Mouse (Mus musculus) CH12.LX (cell line): ENCODE measurements around the gene Rrbp1. TPM values are rescaled to one million over a fixed set of nuclear protein-coding genes. Genes with fewer than 3 reads are reported as not detected.

ENCODE experiments used
- DNase-seq: peaks from one replicate; pipeline ENCODE4 v3.0.0-alpha.2; 2013; ENCODE audit errors: extremely low read depth
- H3K27ac ChIP-seq: 2 replicates; pipeline ENCODE4 v1.5.1; 2012; ENCODE audit warnings: low read depth, mild to moderate bottlenecking, control low read depth, moderate library complexity; ENCODE audit not compliant: insufficient read depth
- H3K27me3 ChIP-seq: replicated peaks from 2 replicates; pipeline ENCODE3; 2012; ENCODE audit warnings: inconsistent platforms
- H3K36me3 ChIP-seq, 2 experiments: replicated peaks in 1 of 2; 2 replicates each; pipeline versions ENCODE3 to v1.6.1; 2012; ENCODE audit warnings: inconsistent platforms in 1 of 2, low read length in 1 of 2, mild to moderate bottlenecking in 1 of 2, mixed read lengths in 1 of 2, moderate library complexity in 1 of 2; ENCODE audit not compliant: control insufficient read depth in 1 of 2, insufficient read depth in 1 of 2
- H3K4me1 ChIP-seq, 2 experiments: 2 replicates each; pipeline ENCODE4 v1.6.1; 2012; ENCODE audit warnings: inconsistent platforms in 1 of 2, moderate library complexity in 1 of 2; ENCODE audit not compliant: insufficient read depth in 2 of 2, control insufficient read depth in 1 of 2
- H3K4me2 ChIP-seq: 2 replicates; pipeline ENCODE4 v1.6.1; 2012; ENCODE audit warnings: low read depth, mild to moderate bottlenecking, control low read depth; ENCODE audit not compliant: poor library complexity, insufficient read depth, severe bottlenecking
- H3K4me3 ChIP-seq, 3 experiments: fragments of 150-350 bp in 1 of 3; sonication (generic) in 1 of 3; replicated peaks in 1 of 3; 2 replicates each; pipeline versions ENCODE3 to v1.5.1; 2011 to 2012; ENCODE audit warnings: low read depth in 2 of 3, low read length in 2 of 3, mild to moderate bottlenecking in 2 of 3, moderate library complexity in 2 of 3, control low read depth in 1 of 3, improper control_type of control experiment in 1 of 3, inconsistent platforms in 1 of 3, mixed read lengths in 1 of 3; ENCODE audit not compliant: poor library complexity in 1 of 3
- H3K79me2 ChIP-seq: replicated peaks from 2 replicates; pipeline ENCODE4 v1.6.1; 2012; ENCODE audit warnings: mild to moderate bottlenecking, moderate library complexity; ENCODE audit not compliant: control insufficient read depth, poor library complexity, insufficient read depth, severe bottlenecking; ENCODE audit errors: extremely low read depth
- H3K9ac ChIP-seq: 2 replicates; pipeline ENCODE4 v1.6.1; 2012; ENCODE audit warnings: low read depth, mild to moderate bottlenecking, control low read depth, moderate library complexity; ENCODE audit not compliant: insufficient read depth
- H3K9me3 ChIP-seq: replicated peaks from 2 replicates; pipeline ENCODE3; 2012; ENCODE audit warnings: low read length, inconsistent platforms, mixed read lengths
- CHD1 ChIP-seq: IDR thresholded peaks from 2 replicates; pipeline ENCODE4 v1.6.1; 2012; ENCODE audit warnings: low read depth, low read length, improper control_type of control experiment, inconsistent platforms
- ETS1 ChIP-seq: conservative IDR thresholded peaks from 2 replicates; pipeline ENCODE4 v1.6.1; 2012; ENCODE audit warnings: low read depth, mild to moderate bottlenecking, inconsistent platforms, low read length, improper control_type of control experiment, moderate library complexity
- GABPA ChIP-seq: IDR thresholded peaks from 2 replicates; pipeline ENCODE4 v1.6.1; 2012; ENCODE audit warnings: low read depth, low read length, improper control_type of control experiment, inconsistent platforms; ENCODE audit not compliant: insufficient replicate concordance
- JUN ChIP-seq: IDR thresholded peaks from 2 replicates; pipeline ENCODE4 v1.6.1; 2011; ENCODE audit warnings: low read depth, mild to moderate bottlenecking, low read length, improper control_type of control experiment, moderate library complexity; ENCODE audit not compliant: insufficient read depth
- JUND ChIP-seq: conservative IDR thresholded peaks from 2 replicates; pipeline ENCODE4 v1.6.1; 2011; ENCODE audit warnings: low read depth, low read length, improper control_type of control experiment
- KAT2A ChIP-seq: IDR thresholded peaks from 2 replicates; pipeline ENCODE4 v1.6.1; 2012; ENCODE audit warnings: low read length, improper control_type of control experiment, inconsistent platforms; ENCODE audit not compliant: insufficient replicate concordance
- MAX ChIP-seq: IDR thresholded peaks from 2 replicates; pipeline ENCODE4 v1.6.1; 2011; ENCODE audit warnings: low read length, improper control_type of control experiment
- MXI1 ChIP-seq: IDR thresholded peaks from 2 replicates; pipeline ENCODE4 v1.6.1; 2011; ENCODE audit warnings: mild to moderate bottlenecking, low read depth, low read length, improper control_type of control experiment
- MYC ChIP-seq: IDR thresholded peaks from 2 replicates; pipeline ENCODE4 v1.6.1; 2011; ENCODE audit warnings: low read depth, mild to moderate bottlenecking, improper control_type of control experiment, low read length
- NELFE ChIP-seq: IDR thresholded peaks from 2 replicates; pipeline ENCODE4 v1.6.1; 2011; ENCODE audit warnings: low read depth, low read length, improper control_type of control experiment
- PAX5 ChIP-seq: IDR thresholded peaks from 2 replicates; pipeline ENCODE4 v1.6.1; 2012; ENCODE audit warnings: low read length, inconsistent platforms, mixed read lengths
- POLR2AphosphoS2 ChIP-seq: IDR thresholded peaks from 2 replicates; pipeline ENCODE4 v1.6.1; 2011; ENCODE audit warnings: low read depth, low read length, improper control_type of control experiment
- RAD21 ChIP-seq: IDR thresholded peaks from 2 replicates; pipeline ENCODE4 v1.6.1; 2011; ENCODE audit warnings: low read depth, mild to moderate bottlenecking, low read length, improper control_type of control experiment, moderate library complexity
- SIN3A ChIP-seq: IDR thresholded peaks from 2 replicates; pipeline ENCODE4 v1.6.1; 2012; ENCODE audit warnings: low read length, improper control_type of control experiment, inconsistent platforms
- TBP ChIP-seq: conservative IDR thresholded peaks from 2 replicates; pipeline ENCODE4 v1.6.1; 2011; ENCODE audit warnings: low read depth, low read length, improper control_type of control experiment
- TCF12 ChIP-seq: IDR thresholded peaks from 2 replicates; pipeline ENCODE4 v1.6.1; 2014; ENCODE audit warnings: low read depth, mild to moderate bottlenecking, inconsistent platforms, low read length, improper control_type of control experiment
- UBTF ChIP-seq: IDR thresholded peaks from 2 replicates; pipeline ENCODE4 v1.6.1; 2012; ENCODE audit warnings: low read depth, mild to moderate bottlenecking, inconsistent platforms, low read length, improper control_type of control experiment, moderate library complexity
- USF2 ChIP-seq: conservative IDR thresholded peaks from 2 replicates; pipeline ENCODE4 v1.6.1; 2011; ENCODE audit warnings: low read depth, low read length, improper control_type of control experiment
- dilution Hi-C: fragments of 300-500 bp; cut with MboI; formaldehyde crosslinking; loops from 2 replicates; pipeline ENCODE4 v1.14.3; 2020; ENCODE audit warnings: low sequenced_read_pairs; ENCODE audit not compliant: extremely low pct_unique_long_range_greater_than_20kb, extremely low pct_ligation_motif_present
- in situ Hi-C: fragments of 300-500 bp; cut with MboI; formaldehyde crosslinking; loops from 3 replicates; pipeline ENCODE4 v1.14.3; 2019; ENCODE audit warnings: low sequenced_read_pairs, low pct_ligation_motif_present, low pct_unique_long_range_greater_than_20kb, mixed read lengths
- polyA plus RNA-seq: library from polyadenylated mRNA; unstranded; fragments of >175 nt; gene quantifications from 2 replicates; pipeline ENCODE4 v1.2.1, GENCODE M21; 2012; ENCODE audit warnings: low read depth; ENCODE audit not compliant: insufficient read length
- total RNA-seq, 2 experiments: library from RNA; depleted of rRNA; stranded (reverse); fragments of 300-350 nt in 1 of 2; fragments of >200 nt in 1 of 2; gene quantifications; 2 replicates each; pipeline ENCODE4 v1.2.3; 2012 to 2014

Gene Rrbp1
- total and polyA plus RNA-seq, 3 experiments: 42.4 to 127 (median 49.3) TPM

DNA sequence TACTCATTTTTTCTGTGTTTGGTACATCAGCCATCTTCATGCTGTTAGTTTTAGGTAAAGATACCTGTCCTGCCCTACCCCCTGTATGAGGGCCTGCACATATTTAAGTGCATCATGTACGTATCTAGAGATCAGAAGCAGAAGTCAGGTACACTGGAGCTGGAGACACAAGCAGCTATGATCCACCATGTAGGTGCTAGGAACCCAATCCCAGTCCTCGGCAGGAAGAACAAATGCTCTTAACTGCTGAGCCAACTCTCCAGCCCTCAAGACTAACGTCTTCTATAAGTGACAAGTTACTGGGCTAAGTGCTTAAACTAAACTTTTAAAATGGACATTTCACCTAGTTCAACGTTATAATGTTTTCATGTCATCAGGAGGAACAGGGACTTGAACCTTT is 3.9 kb downstream of the Rrbp1 start:
- Histone ChIP-seq H3K9ac (no peak overlapping the region), H3K27ac (no peak overlapping the region), H3K4me2 (no peak overlapping the region), H3K9me3 (no peaks in the 10 kb centered on the region), H3K4me3 (no peak overlapping the region), H3K79me2 (peaks cover 39% of the 10 kb centered on the region), H3K36me3 (peaks cover 0 to 49% of the 10 kb centered on the region in 2 experiments), H3K27me3 (no peaks in the 10 kb centered on the region), H3K4me1 (peaks cover 5 to 59% of the 10 kb centered on the region in 2 experiments; a peak in 3 of 4 replicates)
- in situ Hi-C loops: loop anchor here (10.0 kb wide), 1 partner anchor 208 kb away; no protein-coding TSS in a partner anchor
- DNase-seq: no peak
- dilution Hi-C loops: no loop called here
- TF ChIP-seq TCF12 (no peak), MXI1 (no peak), USF2 (no peak), PAX5 (no peak), MYC (no peak), CHD1 (no peak), TBP (no peak), MAX (no peak), JUND (no peak), UBTF (no peak), POLR2AphosphoS2 (no peak)

DNA sequence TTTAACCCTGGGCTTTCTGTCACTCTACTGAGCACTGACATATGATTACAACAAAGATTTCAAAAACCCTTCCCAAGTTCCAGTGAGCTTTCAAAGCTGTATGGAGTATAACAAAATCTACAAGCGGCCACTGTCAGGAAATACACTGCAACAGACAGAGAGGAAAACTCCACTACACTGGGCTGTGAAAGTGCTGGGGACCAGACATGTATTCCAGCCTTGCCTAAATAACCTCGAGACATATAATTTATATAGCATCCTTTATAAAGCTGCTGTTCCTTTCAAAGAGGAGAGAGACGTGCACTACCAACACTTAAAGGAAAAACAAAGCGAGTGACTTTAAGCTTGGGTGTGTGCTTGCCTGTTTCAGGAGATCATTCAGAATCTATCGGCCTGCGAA is 4.4 kb downstream of the Rrbp1 start:
- Histone ChIP-seq H3K27me3 (no peaks in the 10 kb centered on the region), H3K9me3 (no peaks in the 10 kb centered on the region), H3K79me2 (peaks cover 41% of the 10 kb centered on the region), H3K36me3 (peaks cover 0 to 52% of the 10 kb centered on the region in 2 experiments), H3K27ac (no peak overlapping the region), H3K4me2 (no peak overlapping the region), H3K4me3 (no peak overlapping the region), H3K9ac (no peak overlapping the region), H3K4me1 (peaks cover 5 to 59% of the 10 kb centered on the region in 2 experiments; a peak in 3 of 4 replicates)
- in situ Hi-C loops (loop anchor here (10.0 kb wide), 1 partner anchor 208 kb away; no protein-coding TSS in a partner anchor), dilution Hi-C loops (no loop called here)
- TF ChIP-seq MYC (no peak), NELFE (no peak)
- no peak for DNase-seq

DNA sequence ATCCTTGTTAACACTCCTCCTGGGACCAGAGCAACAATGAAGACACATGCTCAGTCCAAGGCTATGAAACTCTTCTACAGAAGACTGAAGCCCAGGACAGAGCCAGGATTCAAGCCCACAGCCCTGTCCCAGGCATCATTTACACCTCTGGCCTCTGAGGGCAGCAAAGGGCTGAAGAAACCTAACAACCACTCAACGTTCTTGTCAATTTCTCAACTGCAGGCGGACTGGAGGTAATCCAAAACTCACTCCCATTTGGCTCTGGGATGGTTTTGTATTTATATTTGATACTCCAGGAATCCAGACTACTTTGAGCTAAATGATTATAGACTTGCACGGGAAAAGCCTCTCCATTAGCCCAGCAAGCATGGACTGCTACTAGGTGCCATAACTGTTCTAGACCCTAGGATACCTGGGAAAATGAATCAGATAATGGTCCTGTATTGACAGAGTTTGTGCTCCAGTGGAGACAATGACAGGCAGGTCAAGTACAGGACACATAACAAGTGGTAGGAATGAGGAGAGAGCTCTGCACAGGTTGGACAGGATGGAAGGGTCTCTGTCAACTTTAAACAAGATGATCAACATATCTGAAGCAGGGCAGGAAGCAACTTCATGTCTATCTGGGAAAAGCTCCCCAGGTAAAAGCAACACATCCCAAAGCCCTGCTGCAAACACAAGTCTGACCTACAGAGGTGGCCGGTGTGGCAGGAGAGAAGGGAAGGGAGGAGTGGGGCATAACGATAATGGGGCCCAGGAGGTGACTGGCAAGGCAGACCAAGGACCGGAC is 5.7 kb downstream of the Rrbp1 start:
- Histone ChIP-seq H3K27ac (no peak overlapping the region), H3K4me2 (no peak overlapping the region), H3K9ac (no peak overlapping the region), H3K79me2 (peaks cover 43% of the 10 kb centered on the region), H3K4me3 (no peak overlapping the region), H3K27me3 (no peaks in the 10 kb centered on the region), H3K4me1 (peaks cover 5 to 56% of the 10 kb centered on the region in 2 experiments; a peak in 3 of 4 replicates), H3K9me3 (no peaks in the 10 kb centered on the region), H3K36me3 (peaks cover 0 to 56% of the 10 kb centered on the region in 2 experiments)
- TF ChIP-seq SIN3A: no peak
- no peak for TF ChIP-seq GABPA
- TF ChIP-seq RAD21: no peak; the same call in 1 of the 2 replicates
- TF ChIP-seq ETS1: no peak
- TF ChIP-seq KAT2A: no peak
- no peak for TF ChIP-seq JUN
- dilution Hi-C loops (no loop called here), in situ Hi-C loops (loop anchor here (10.0 kb wide), 1 partner anchor 209 kb away; no protein-coding TSS in a partner anchor)
- no peak for DNase-seq
